Mouse (Mus musculus) stomach, embryonic 16.5 days (tissue): Measurements from ENCODE around the gene Slc39a8. TPM values are rescaled to one million over a fixed set of nuclear protein-coding genes. Genes with fewer than 3 reads are reported as not detected.

Experiments
- ATAC-seq: fragments of 200-750 bp; cut with Nextera tagmentation; 2 replicates; pipeline ENCODE4 v1.8.0; 2017; ENCODE audit warnings: moderate number of reproducible peaks, moderate TSS enrichment; ENCODE audit not compliant: insufficient read depth, low FRiP score
- H3K27ac ChIP-seq: fragments of 300-500 bp; sonication (generic); 2 replicates; pipeline ENCODE4 v1.5.1; 2014; ENCODE audit warnings: low read length
- H3K27me3 ChIP-seq: fragments of 300-500 bp; sonication (generic); 2 replicates; pipeline ENCODE4 v1.6.1; 2014; ENCODE audit warnings: low read length, control low read depth, mixed read lengths; ENCODE audit not compliant: control insufficient read depth, insufficient read depth
- H3K36me3 ChIP-seq: fragments of 300-500 bp; sonication (generic); 2 replicates; pipeline ENCODE4 v1.6.1; 2014; ENCODE audit warnings: low read length; ENCODE audit not compliant: control insufficient read depth, insufficient read depth
- H3K4me1 ChIP-seq: fragments of 300-500 bp; sonication (generic); 2 replicates; pipeline ENCODE4 v1.6.1; 2014; ENCODE audit warnings: low read length, control low read depth, mixed read lengths; ENCODE audit not compliant: control insufficient read depth, insufficient read depth
- H3K4me2 ChIP-seq: fragments of 300-500 bp; sonication (generic); 2 replicates; pipeline ENCODE4 v1.6.1; 2014; ENCODE audit warnings: low read depth, low read length, mixed read lengths
- H3K4me3 ChIP-seq: fragments of 300-500 bp; sonication (generic); replicated peaks from 2 replicates; pipeline ENCODE4 v1.5.1; 2014; ENCODE audit warnings: mild to moderate bottlenecking, low read length
- H3K9ac ChIP-seq: fragments of 300-500 bp; sonication (generic); 2 replicates; pipeline ENCODE4 v1.6.1; 2014; ENCODE audit warnings: low read length
- H3K9me3 ChIP-seq: fragments of 300-500 bp; sonication (generic); replicated peaks from 2 replicates; pipeline ENCODE4 v1.6.1; 2016; ENCODE audit warnings: low read length, control low read depth; ENCODE audit not compliant: control insufficient read depth
- WGBS: fragments of 180-500 bp; shearing (Covaris S2); extraction: QIAGEN DNeasy Blood & Tissue Kit; methylation state at CpG from one replicate; pipeline ENCODE4 v1.1.7; 2014; 5-methylcytosine and 5-hydroxymethylcytosine counted together
- polyA plus RNA-seq: library from polyadenylated mRNA; unstranded; fragments of >200 nt; fragmentation: Nextera tagmentation; extraction: Ambion mirVana; gene quantifications from 2 replicates; pipeline ENCODE4 v1.2.1, GENCODE M21; 2015

Gene Slc39a8
- polyA plus RNA-seq, 1 experiment from 2014 or later = 8.1 TPM

- Histone ChIP-seq H3K36me3 (no peaks in the 10 kb centered on the region), H3K9me3 (no peaks in the 10 kb centered on the region), H3K4me2 (no peak overlapping the region), H3K4me3 (no peak overlapping the region), H3K27ac (no peak overlapping the region), H3K27me3 (no peaks in the 10 kb centered on the region), H3K9ac (no peak overlapping the region), H3K4me1 (no peaks in the 10 kb centered on the region)
- WGBS = 75% methylated on average over 5 of the region's 5 CpGs
- ATAC-seq = no peak
Measured at GRCm38 (mm10) chr3:135918566-135919180, 93.6 kb downstream of the Slc39a8 start.

- 65% methylated on average over 4 of the region's 4 CpGs for WGBS
- Histone ChIP-seq H3K4me3 (no peak overlapping the region), H3K36me3 (no peaks in the 10 kb centered on the region), H3K4me2 (no peak overlapping the region), H3K4me1 (no peaks in the 10 kb centered on the region), H3K9ac (no peak overlapping the region), H3K27me3 (no peaks in the 10 kb centered on the region), H3K27ac (no peak overlapping the region), H3K9me3 (no peaks in the 10 kb centered on the region)
- ATAC-seq = no peak
Measured at GRCm38 (mm10) chr3:135919305-135919704, 94.2 kb downstream of the Slc39a8 start.

- no peaks in the 10 kb centered on the region for H3K27me3 ChIP-seq
- 40% methylated on average over 1 of the region's 1 CpGs for WGBS
- H3K4me2 ChIP-seq = no peak overlapping the region
- no peaks in the 10 kb centered on the region for H3K36me3 ChIP-seq
- no peaks in the 10 kb centered on the region for H3K9me3 ChIP-seq
- no peak overlapping the region for H3K9ac ChIP-seq
- no peaks in the 10 kb centered on the region for H3K4me1 ChIP-seq
- no peak for ATAC-seq
- no peak overlapping the region for H3K27ac ChIP-seq
- no peak overlapping the region for H3K4me3 ChIP-seq
Measured at GRCm38 (mm10) chr3:135926729-135927128, 101.7 kb downstream of the Slc39a8 start.

- Histone ChIP-seq H3K4me2 (no peak overlapping the region), H3K9ac (no peak overlapping the region), H3K36me3 (no peaks in the 10 kb centered on the region), H3K4me1 (no peaks in the 10 kb centered on the region), H3K27ac (no peak overlapping the region), H3K4me3 (no peak overlapping the region), H3K9me3 (no peaks in the 10 kb centered on the region), H3K27me3 (no peaks in the 10 kb centered on the region)
- 89% methylated on average over 4 of the region's 4 CpGs for WGBS
- ATAC-seq = no peak
Measured at GRCm38 (mm10) chr3:135928184-135928583, 103.1 kb downstream of the Slc39a8 start.

- no peaks in the 10 kb centered on the region for H3K27me3 ChIP-seq
- H3K36me3 ChIP-seq = no peaks in the 10 kb centered on the region
- H3K4me2 ChIP-seq = no peak overlapping the region
- H3K27ac ChIP-seq = no peak overlapping the region
- H3K4me3 ChIP-seq = no peak overlapping the region
- ATAC-seq = no peak
- WGBS = 47% methylated on average over 2 of the region's 2 CpGs
- no peaks in the 10 kb centered on the region for H3K4me1 ChIP-seq
- H3K9ac ChIP-seq = no peak overlapping the region
- H3K9me3 ChIP-seq = no peaks in the 10 kb centered on the region
Measured at GRCm38 (mm10) chr3:135937455-135937854, 112.4 kb downstream of the Slc39a8 start.

Other genes with a start within 250 kb of the Slc39a8 start
- 19.2 and 22.6 TPM in 2 replicates for gene Nfkb1, start 133.7 kb upstream of the Slc39a8 start, polyA plus RNA-seq